8 mouse cellular contexts compared by ENCODE assay signal in genomic region chr17:56241541-56242401, GRCm38 (mm10). TPM values are rescaled to one million over a fixed set of nuclear protein-coding genes. Genes with fewer than 3 reads are reported as not detected.
DNase-seq lines count a peak whose midpoint lies in the region; ATAC-seq lines count a peak whose summit lies in the region.

No protein-coding gene starts in this region.

- intact Hi-C loops in gastrocnemius, postnatal 36 days (cut with DNase I) = no loop called here

- H3K27ac ChIP-seq in limb, embryonic 13.5 days = no peak overlapping the region

- H3K9ac ChIP-seq in limb, embryonic 13.5 days = no peak overlapping the region

- peak; percentile 100 for ATAC-seq in common myeloid progenitor, adult 5-6 weeks (replicated peaks; ENCODE audit: low read depth, poor library complexity, severe bottlenecking)
- peak; percentile 69; the same call in 1 of the 2 replicates for ATAC-seq in limb, embryonic 13.5 days (ENCODE audit: low FRiP score, low read depth)
- ATAC-seq in monocyte, adult 5-6 weeks (replicated peaks; ENCODE audit: insufficient number of reproducible peaks, low FRiP score, low TSS enrichment, poor library complexity, severe bottlenecking) = peak; percentile 83; the same call in 1 of the 2 replicates

- H3K27me3 ChIP-seq in limb, embryonic 13.5 days = peaks cover 13% of the 10 kb centered on the region

- no peaks in the 10 kb centered on the region for H3K4me1 ChIP-seq in limb, embryonic 13.5 days

- DNase-seq in kidney, adult 18-20 months = peak; percentile 88
- DNase-seq in kidney, adult 11 months = no peak
- peak; percentile 81 to 85 for DNase-seq in gastrocnemius, postnatal 36 days
- peak; percentile 68 to 89 for DNase-seq in kidney, adult 8-10 months
- DNase-seq in spleen, postnatal 14 days (ENCODE audit: low spot score in 2 of 2) = peak; percentile 73 to 81

- H3K36me3 ChIP-seq in limb, embryonic 13.5 days = no peaks in the 10 kb centered on the region

- no peak overlapping the region for H3K4me3 ChIP-seq in limb, embryonic 13.5 days

- 1% methylated on average over 33 of the region's 33 CpGs for WGBS in limb, embryonic 13.5 days

- H3K9me3 ChIP-seq in limb, embryonic 13.5 days = no peaks in the 10 kb centered on the region

- no peak overlapping the region for H3K4me2 ChIP-seq in limb, embryonic 13.5 days (replicated peaks)

RNA-seq across cellular contexts. Expression of gene Fem1a, which starts 14.8 kb away (rescaled TPM):
- 15.1 and 17.1 TPM in 2 replicates for total RNA-seq in common myeloid progenitor, adult 5-6 weeks (2017)
- total RNA-seq in gastrocnemius, postnatal 36 days (2021) = 100 to 1,000 TPM; 152 TPM
- 12.3 and 13.7 TPM in 2 replicates for polyA plus RNA-seq in limb, embryonic 13.5 days (2015; fragmentation: Nextera tagmentation; extraction: Ambion mirVana)
- 13.2 to 22.7 TPM (median 13.6 TPM) in 3 replicates for total RNA-seq in monocyte, adult 5-6 weeks (2017)

RNA-seq across cellular contexts. Expression of gene Dpp9, which starts 23.1 kb away (rescaled TPM):
- total RNA-seq in common myeloid progenitor, adult 5-6 weeks (2017) = 13.8 and 14.1 TPM in 2 replicates
- 10 to 100 TPM; 31.6 to 32.2 TPM for total RNA-seq in gastrocnemius, postnatal 36 days (2021)
- 34.9 and 39.8 TPM in 2 replicates for polyA plus RNA-seq in limb, embryonic 13.5 days (2015; fragmentation: Nextera tagmentation; extraction: Ambion mirVana)
- 8.4 to 20.3 TPM (median 11.7 TPM) in 3 replicates for total RNA-seq in monocyte, adult 5-6 weeks (2017)

RNA-seq across cellular contexts. Expression of gene Ticam1, which starts 34.8 kb away (rescaled TPM):
- total RNA-seq in common myeloid progenitor, adult 5-6 weeks (2017) = 4.1 and 4.6 TPM in 2 replicates
- 1 to 10 TPM; 2.0 to 3.2 TPM for total RNA-seq in gastrocnemius, postnatal 36 days (2021)
- polyA plus RNA-seq in limb, embryonic 13.5 days (2015; fragmentation: Nextera tagmentation; extraction: Ambion mirVana) = 4.4 and 4.6 TPM in 2 replicates
- total RNA-seq in monocyte, adult 5-6 weeks (2017) = 2.6 to 11.4 TPM (median 3.9 TPM) in 3 replicates

RNA-seq across cellular contexts. Expression of gene Plin3, which starts 50.9 kb away (rescaled TPM):
- 8.7 and 11.6 TPM in 2 replicates for total RNA-seq in common myeloid progenitor, adult 5-6 weeks (2017)
- 10 to 100 TPM; 44.4 to 45.7 TPM for total RNA-seq in gastrocnemius, postnatal 36 days (2021)
- 78.1 and 80.4 TPM in 2 replicates for polyA plus RNA-seq in limb, embryonic 13.5 days (2015; fragmentation: Nextera tagmentation; extraction: Ambion mirVana)
- total RNA-seq in monocyte, adult 5-6 weeks (2017) = 10.2 to 15.5 TPM (median 13.4 TPM) in 3 replicates

RNA-seq across cellular contexts. Expression of gene Mydgf, which starts 58.1 kb away (rescaled TPM):
- 28.4 and 33.3 TPM in 2 replicates for total RNA-seq in common myeloid progenitor, adult 5-6 weeks (2017)
- total RNA-seq in gastrocnemius, postnatal 36 days (2021) = 10 to 100 TPM; 16.9 to 17.6 TPM
- polyA plus RNA-seq in limb, embryonic 13.5 days (2015; fragmentation: Nextera tagmentation; extraction: Ambion mirVana) = 98.6 and 102 TPM in 2 replicates
- 25.0 to 31.5 TPM (median 30.6 TPM) in 3 replicates for total RNA-seq in monocyte, adult 5-6 weeks (2017)
